Mouse (Mus musculus) heart, adult 2 months (tissue): ENCODE data around the gene Armc2. TPM values are rescaled to one million over a fixed set of nuclear protein-coding genes. Genes with fewer than 3 reads are reported as not detected.
A peak's percentile ranks its signal among the peaks of the same experiment; 100 is the strongest.

Source experiments
- DNase-seq, 2 experiments: peaks; one replicate each; pipeline ENCODE4 v3.0.0; 2021
- H3K27ac ChIP-seq: fragments of 200-600 bp; 2 replicates; pipeline ENCODE4 v1.8.1; 2022
- H3K27me3 ChIP-seq: fragments of 200-500 bp; 2 replicates; pipeline ENCODE4 v1.6.1; 2012; ENCODE audit warnings: mild to moderate bottlenecking, low read length, inconsistent platforms, mixed read lengths; ENCODE audit not compliant: control insufficient read depth, insufficient read depth
- H3K36me3 ChIP-seq: fragments of 200-500 bp; 2 replicates; pipeline ENCODE4 v1.6.1; 2012; ENCODE audit warnings: low read length, inconsistent platforms; ENCODE audit not compliant: control insufficient read depth, insufficient read depth
- H3K4me1 ChIP-seq: fragments of 200-500 bp; 2 replicates; pipeline ENCODE4 v1.6.1; 2011; ENCODE audit warnings: low read length; ENCODE audit not compliant: control insufficient read depth, insufficient read depth
- H3K4me3 ChIP-seq: fragments of 200-600 bp; 2 replicates; pipeline ENCODE4 v1.8.1; 2022
- H3K79me2 ChIP-seq: fragments of 200-500 bp; replicated peaks from 2 replicates; pipeline ENCODE4 v1.6.1; 2012; ENCODE audit warnings: mild to moderate bottlenecking, inconsistent platforms, low read length, moderate library complexity, mixed read lengths; ENCODE audit not compliant: control insufficient read depth, insufficient read depth
- H3K9ac ChIP-seq: fragments of 200-500 bp; 2 replicates; pipeline ENCODE4 v1.6.1; 2012; ENCODE audit warnings: low read depth, mild to moderate bottlenecking, control low read depth, inconsistent platforms, low read length, mixed read lengths
- CTCF ChIP-seq: fragments of 200-600 bp; IDR thresholded peaks from 2 replicates; pipeline ENCODE4 v1.8.1; 2022; ENCODE audit warnings: antibody characterized with exemption, mild to moderate bottlenecking, moderate library complexity
- EP300 ChIP-seq: fragments of 200-500 bp; IDR thresholded peaks from 2 replicates; pipeline ENCODE4 v1.6.1; 2011; ENCODE audit warnings: low read depth, low read length, control low read depth; ENCODE audit not compliant: insufficient read depth
- POLR2A ChIP-seq: fragments of 200-500 bp; IDR thresholded peaks from 2 replicates; pipeline ENCODE4 v1.6.1; 2011; ENCODE audit warnings: mild to moderate bottlenecking, low read depth, low read length, control low read depth; ENCODE audit not compliant: insufficient read depth
- WGBS: fragments of 180-500 bp; shearing (Covaris S2); methylation state at CpG from one replicate; pipeline ENCODE4 v1.1.7; 2018; 5-methylcytosine and 5-hydroxymethylcytosine counted together
- intact Hi-C: fragments of 180-260 bp; cut with DNase I; formaldehyde crosslinking; loops from one replicate; pipeline ENCODE4 v1.15.1; 2025
- polyA plus RNA-seq: library from polyadenylated mRNA; depleted of rRNA; stranded (reverse); fragments of >200 nt; gene quantifications from 2 replicates; pipeline ENCODE4 v1.2.3, GENCODE M21; 2012
- total RNA-seq, 2 experiments: library from RNA; stranded (reverse); gene quantifications; 2 replicates each; pipeline ENCODE4 v1.2.3; 2021

Armc2 gene
- total and polyA plus RNA-seq, 3 experiments, result 6.4 to 22.8 (median 16.7) TPM

GRCm38 (mm10) chr10:41891312-41891711, 126.9 kb downstream of the Armc2 start:
- no peak for TF ChIP-seq POLR2A
- no peak for TF ChIP-seq EP300
- TF ChIP-seq CTCF, result no peak
- peaks cover 27% of the 10 kb centered on the region for H3K4me1 ChIP-seq

GRCm38 (mm10) chr10:41890537-41890936, 127.7 kb downstream of the Armc2 start:
- Histone ChIP-seq H3K36me3 (peaks cover 39% of the 10 kb centered on the region), H3K4me1 (peaks cover 27% of the 10 kb centered on the region), H3K9ac (no peak overlapping the region), H3K79me2 (peaks cover 3% of the 10 kb centered on the region), H3K4me3 (peak overlapping the region; percentile 9; the same call in 1 of the 2 replicates), H3K27me3 (no peaks in the 10 kb centered on the region), H3K27ac (peak overlapping the region; percentile 100)
- no peak for DNase-seq
- intact Hi-C loops, result no loop called here
- TF ChIP-seq POLR2A (no peak), CTCF (no peak), EP300 (no peak)

More at GRCm38 (mm10) chr10:41891312-41891711, 126.9 kb downstream of the Armc2 start:
- H3K4me3 ChIP-seq, result no peak overlapping the region
- H3K9ac ChIP-seq, result no peak overlapping the region
- peaks cover 3% of the 10 kb centered on the region for H3K79me2 ChIP-seq
- 69% methylated on average over 4 of the region's 4 CpGs for WGBS
- intact Hi-C loops, result no loop called here
- H3K36me3 ChIP-seq, result peaks cover 42% of the 10 kb centered on the region
- no peak for DNase-seq
- H3K27me3 ChIP-seq, result no peaks in the 10 kb centered on the region
- H3K27ac ChIP-seq, result peak overlapping the region; percentile 100

GRCm38 (mm10) chr10:41889566-41889965, 128.7 kb downstream of the Armc2 start:
- peak in 1 of 2 experiments; percentile 54 for DNase-seq
- Histone ChIP-seq H3K4me3 (peak overlapping the region; percentile 20), H3K27me3 (no peaks in the 10 kb centered on the region), H3K4me1 (peaks cover 24% of the 10 kb centered on the region), H3K79me2 (peaks cover 2% of the 10 kb centered on the region), H3K27ac (peak overlapping the region; percentile 100), H3K36me3 (peaks cover 36% of the 10 kb centered on the region), H3K9ac (peak overlapping the region; percentile 62)
- TF ChIP-seq EP300 (peak; percentile 100), CTCF (no peak), POLR2A (peak; percentile 53; the same call in 1 of the 2 replicates)
- intact Hi-C loops, result loop anchor here (2.0 kb wide), 2 partner anchors 59 to 79 kb away; no protein-coding TSS in a partner anchor
- 38% methylated on average over 5 of the region's 5 CpGs for WGBS

GRCm38 (mm10) chr10:41888365-41888941, 129.8 kb downstream of the Armc2 start:
- DNase-seq, result no peak
- Histone ChIP-seq H3K27ac (peak overlapping the region; percentile 100), H3K27me3 (no peaks in the 10 kb centered on the region), H3K9ac (peak overlapping the region; percentile 59), H3K36me3 (peaks cover 27% of the 10 kb centered on the region), H3K4me1 (peaks cover 18% of the 10 kb centered on the region), H3K79me2 (peaks cover 2% of the 10 kb centered on the region), H3K4me3 (peak overlapping the region; percentile 95)
- peak; percentile 30; the same call in 1 of the 2 replicates for TF ChIP-seq POLR2A
- TF ChIP-seq CTCF, result peak; percentile 75
- TF ChIP-seq EP300, result no peak
- intact Hi-C loops, result loop anchor here (2.0 kb wide), 2 partner anchors 58 to 78 kb away; no protein-coding TSS in a partner anchor
- 10% methylated on average over 4 of the region's 4 CpGs for WGBS

GRCm38 (mm10) chr10:41887080-41887821, 131.0 kb downstream of the Armc2 start:
- H3K4me3 ChIP-seq, result peak overlapping the region; percentile 95
- intact Hi-C loops, result no loop called here
- TF ChIP-seq CTCF, result peak; percentile 16
- TF ChIP-seq POLR2A, result peak; percentile 92
- 0 out of 2 replicates have a peak, but pooled peaks have one; percentile 50 for TF ChIP-seq EP300
- peak overlapping the region; percentile 98 for H3K9ac ChIP-seq
- H3K4me1 ChIP-seq, result peaks cover 12% of the 10 kb centered on the region
- under 1% methylated on average over 65 of the region's 65 CpGs for WGBS
- H3K27me3 ChIP-seq, result no peaks in the 10 kb centered on the region
- DNase-seq, result peak; percentile 96 to 97
- H3K36me3 ChIP-seq, result peaks cover 17% of the 10 kb centered on the region
- peak overlapping the region; percentile 100 for H3K27ac ChIP-seq
- no peaks in the 10 kb centered on the region for H3K79me2 ChIP-seq
